Mouse (Mus musculus): ENCODE measurements around the gene Macc1. TPM values are rescaled to one million over a fixed set of nuclear protein-coding genes. Genes with fewer than 3 reads are reported as not detected.
"Not testable (repeated sequence)": the region's sequence is repeated elsewhere in the genome, so short reads cannot be mapped to it uniquely, and the experiment has no call there.

Gene Macc1
- not detected for total RNA-seq (2021)

- DNase-seq: no peak
These were observed at the start of gene Macc1 for GRCm38 (mm10) chr12:119313970-119314369. Gene Macc1 (plus strand): TSS chr12:119314270.

GRCm38 (mm10) chr12:119264506-119264905, 49.6 kb upstream of the Macc1 start:
- no peak for DNase-seq

GRCm38 (mm10) chr12:119268723-119269122, 45.3 kb upstream of the Macc1 start:
- DNase-seq: no peak

GRCm38 (mm10) chr12:119270036-119270435, 44.0 kb upstream of the Macc1 start:
- no peak for DNase-seq

GRCm38 (mm10) chr12:119271964-119272363, 42.1 kb upstream of the Macc1 start:
- no peak for DNase-seq

- DNase-seq: no peak
These were observed 40.5 kb upstream of the Macc1 start for GRCm38 (mm10) chr12:119273605-119274004.

GRCm38 (mm10) chr12:119276282-119276681, 37.8 kb upstream of the Macc1 start:
- no peak for DNase-seq

- DNase-seq: no peak
These were observed 22.5 kb upstream of the Macc1 start for GRCm38 (mm10) chr12:119291618-119292017.

- DNase-seq: no peak
These were observed 10.5 kb upstream of the Macc1 start for GRCm38 (mm10) chr12:119303618-119304017.

GRCm38 (mm10) chr12:119313014-119313763, 881 bp upstream of the Macc1 start:
- DNase-seq: no peak

- no peak for DNase-seq
These were observed 4.7 kb downstream of the Macc1 start for GRCm38 (mm10) chr12:119318799-119319198.

GRCm38 (mm10) chr12:119325400-119325799, 11.3 kb downstream of the Macc1 start:
- DNase-seq: no peak

GRCm38 (mm10) chr12:119330644-119331043, 16.6 kb downstream of the Macc1 start:
- DNase-seq: no peak

GRCm38 (mm10) chr12:119333376-119333775, 19.3 kb downstream of the Macc1 start:
- DNase-seq: no peak

- not testable (repeated sequence) for DNase-seq
These were observed 38.5 kb downstream of the Macc1 start for GRCm38 (mm10) chr12:119352579-119352978.

- DNase-seq: peak; percentile 6 to 24
These were observed 43.6 kb downstream of the Macc1 start for GRCm38 (mm10) chr12:119357418-119358241.

- no peak for DNase-seq
These were observed 44.1 kb downstream of the Macc1 start for GRCm38 (mm10) chr12:119358242-119358515.

- DNase-seq: no peak
These were observed 51.0 kb downstream of the Macc1 start for GRCm38 (mm10) chr12:119365041-119365440.

- DNase-seq: no peak
These were observed 55.8 kb downstream of the Macc1 start for GRCm38 (mm10) chr12:119369832-119370231.

- DNase-seq: no peak
These were observed 58.3 kb downstream of the Macc1 start for GRCm38 (mm10) chr12:119372359-119372758.

- no peak for DNase-seq
These were observed 62.8 kb downstream of the Macc1 start for GRCm38 (mm10) chr12:119376879-119377278.

GRCm38 (mm10) chr12:119381839-119382238, 67.8 kb downstream of the Macc1 start:
- DNase-seq: no peak

GRCm38 (mm10) chr12:119386243-119386642, 72.2 kb downstream of the Macc1 start:
- DNase-seq: no peak

- DNase-seq: no peak
These were observed 72.6 kb downstream of the Macc1 start for GRCm38 (mm10) chr12:119386650-119387049.
